Mouse (Mus musculus) spleen, postnatal 14 days (tissue): ENCODE data around the gene Mitf.

Experiments
- DNase-seq, 2 experiments: peaks; one replicate each; pipeline ENCODE4 v3.0.0; 2021 to 2022; ENCODE audit warnings: low spot score in 2 of 2

The Mitf gene

GRCm38 (mm10) chr6:97806781-97807743 is at the start of gene Mitf:
Gene Mitf (plus strand): TSS chr6:97807052.
- peak; percentile 69 to 78 for DNase-seq

GRCm38 (mm10) chr6:97757361-97757760 is 49.5 kb upstream of the Mitf start:
- DNase-seq, result no peak

- no peak for DNase-seq
Measured at GRCm38 (mm10) chr6:97758884-97759283, 48.0 kb upstream of the Mitf start.

DNA sequence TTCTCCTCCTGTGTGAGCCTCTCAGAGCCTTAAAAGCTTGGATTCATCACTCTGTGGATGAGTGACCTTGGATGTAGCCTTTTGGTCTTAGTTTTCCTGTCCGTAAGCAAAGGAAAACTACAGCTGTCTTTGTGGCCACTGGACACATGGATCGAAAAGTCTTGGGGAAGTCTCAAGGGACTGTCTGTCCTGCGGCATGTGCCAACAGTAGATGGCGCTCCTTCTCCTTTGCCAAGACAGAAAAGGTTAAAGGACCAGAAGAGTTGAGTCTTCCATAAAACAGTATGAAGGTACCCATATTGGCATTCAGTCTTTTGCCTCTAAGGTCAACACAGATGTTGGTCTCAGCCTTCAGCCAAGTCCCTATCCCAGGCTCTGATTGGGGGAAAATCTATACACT is 47.6 kb upstream of the Mitf start:
- DNase-seq, result no peak

GRCm38 (mm10) chr6:97761326-97761725 is 45.5 kb upstream of the Mitf start:
- DNase-seq, result no peak

DNA sequence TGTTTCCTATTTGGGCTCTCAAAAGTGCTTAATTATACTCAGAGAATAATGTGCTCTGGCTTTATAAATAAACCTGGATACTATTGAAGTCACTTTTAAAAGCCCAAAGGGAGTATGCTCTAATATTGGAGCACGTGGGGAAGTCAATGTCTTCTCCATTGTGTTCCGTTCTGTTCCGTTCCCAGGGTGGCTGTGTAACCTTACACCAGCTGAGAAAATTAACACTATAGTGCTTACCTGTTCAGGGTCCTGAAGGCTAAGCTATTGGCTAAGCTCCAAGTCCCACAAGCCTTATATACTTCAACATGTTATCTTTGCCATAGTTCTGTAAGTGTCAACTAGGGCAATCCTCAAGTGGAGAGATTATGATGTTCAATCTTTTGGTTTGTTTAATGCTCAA is 42.9 kb upstream of the Mitf start:
- no peak for DNase-seq

DNA sequence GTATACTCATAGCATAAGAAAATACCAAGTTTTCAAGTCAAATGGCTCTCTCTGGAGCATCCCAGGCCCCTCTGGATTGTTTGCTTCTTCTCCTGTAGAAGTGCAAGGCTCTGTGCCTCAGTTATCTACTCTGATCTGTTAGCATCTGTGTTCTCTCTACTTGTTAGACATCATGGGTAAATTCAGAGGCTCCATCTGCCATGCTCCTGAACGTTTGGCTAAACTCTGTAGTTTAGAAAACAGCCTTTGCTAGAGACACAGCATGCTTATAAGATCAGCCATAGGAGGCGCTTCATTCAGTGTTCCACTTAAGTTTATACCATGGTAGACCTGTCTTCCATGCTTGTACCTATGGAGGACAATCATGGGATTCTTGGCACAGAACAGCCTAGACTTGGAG is 39.0 kb upstream of the Mitf start:
- no peak for DNase-seq

DNA sequence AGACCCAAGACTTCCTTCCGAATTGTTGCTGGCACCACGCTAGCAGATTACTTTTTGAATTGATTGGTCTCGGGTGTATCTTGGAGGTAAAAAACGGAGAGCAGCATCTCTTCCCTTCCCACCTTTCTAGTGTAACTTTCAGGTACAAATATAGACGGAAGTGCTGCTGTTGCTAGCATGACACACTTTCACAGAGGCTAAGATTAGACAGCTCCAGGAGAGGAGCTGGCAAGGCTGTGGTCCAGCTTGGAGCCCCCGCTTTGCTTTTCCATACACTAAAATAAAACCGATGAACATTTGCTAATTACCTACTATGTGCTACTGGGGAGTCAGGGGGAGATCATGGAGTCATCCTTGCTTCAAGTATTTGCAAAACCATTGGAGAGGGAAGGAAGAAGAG is 37.3 kb upstream of the Mitf start:
- no peak for DNase-seq

DNA sequence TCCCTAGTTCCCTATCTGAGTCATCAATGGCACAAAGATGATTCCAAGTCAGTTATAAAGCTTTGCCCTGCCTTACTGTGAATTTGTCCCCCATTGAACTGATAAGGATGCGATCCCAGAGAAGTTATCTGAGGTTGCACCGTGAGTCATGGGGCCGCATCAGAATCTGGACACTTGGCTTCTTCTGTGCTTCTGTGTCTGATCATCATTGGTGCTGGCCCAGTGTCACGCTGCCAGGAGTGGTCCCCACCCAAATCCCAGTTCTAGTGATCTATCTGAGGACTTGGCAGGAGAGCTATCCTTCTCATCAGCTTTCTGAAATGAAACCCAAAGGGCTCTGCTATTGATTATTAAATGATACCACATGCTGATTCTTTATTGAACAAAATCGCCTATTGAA is 25.5 kb upstream of the Mitf start:
- no peak for DNase-seq

- no peak for DNase-seq
Measured at GRCm38 (mm10) chr6:97782291-97782690, 24.6 kb upstream of the Mitf start.

- DNase-seq, result no peak
Measured at GRCm38 (mm10) chr6:97786871-97787270, 20.0 kb upstream of the Mitf start.

- DNase-seq, result no peak
Measured at GRCm38 (mm10) chr6:97788361-97788974, 18.4 kb upstream of the Mitf start.

- no peak for DNase-seq
Measured at GRCm38 (mm10) chr6:97789700-97790099, 17.2 kb upstream of the Mitf start.

DNA sequence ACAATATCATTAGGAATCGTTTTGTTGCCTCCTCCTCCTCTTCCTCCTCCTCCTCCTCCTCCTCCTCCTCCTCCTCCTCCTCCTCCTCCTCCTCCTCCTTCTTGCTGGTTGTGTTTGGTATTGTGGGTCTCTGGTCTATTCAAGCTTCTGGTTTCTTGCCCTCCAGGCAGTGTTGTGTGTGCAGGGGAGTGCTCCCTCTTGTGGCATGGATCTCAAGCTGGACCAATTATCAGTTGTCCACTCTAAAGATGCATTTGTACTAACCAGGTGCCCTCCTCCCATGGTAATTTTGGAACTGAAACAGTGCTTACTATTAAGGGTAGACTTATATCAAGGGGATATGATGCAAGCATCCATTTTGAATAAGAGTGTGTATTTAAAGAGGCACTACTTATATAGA is 14.7 kb upstream of the Mitf start:
- DNase-seq, result no peak

- DNase-seq, result no peak
Measured at GRCm38 (mm10) chr6:97795175-97795574, 11.7 kb upstream of the Mitf start.

DNA sequence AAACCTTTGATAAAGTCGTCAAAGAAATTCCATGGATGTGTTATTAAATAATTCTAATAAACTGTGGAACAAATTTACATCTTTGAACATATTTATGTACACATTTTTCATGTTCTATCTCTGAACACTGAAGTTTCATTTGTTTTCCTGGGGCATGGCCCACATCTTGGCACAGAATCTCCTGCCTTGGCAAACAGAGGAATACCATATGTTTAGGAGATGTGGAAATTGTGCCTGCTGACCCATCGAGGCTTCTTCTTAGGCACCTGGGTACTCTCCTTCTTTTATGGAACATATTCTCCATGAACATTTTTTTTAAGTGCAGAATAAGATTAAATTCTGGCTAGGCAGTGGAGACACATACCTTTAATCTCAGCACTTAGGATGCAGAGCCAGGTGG is 6.2 kb upstream of the Mitf start:
- no peak for DNase-seq

DNA sequence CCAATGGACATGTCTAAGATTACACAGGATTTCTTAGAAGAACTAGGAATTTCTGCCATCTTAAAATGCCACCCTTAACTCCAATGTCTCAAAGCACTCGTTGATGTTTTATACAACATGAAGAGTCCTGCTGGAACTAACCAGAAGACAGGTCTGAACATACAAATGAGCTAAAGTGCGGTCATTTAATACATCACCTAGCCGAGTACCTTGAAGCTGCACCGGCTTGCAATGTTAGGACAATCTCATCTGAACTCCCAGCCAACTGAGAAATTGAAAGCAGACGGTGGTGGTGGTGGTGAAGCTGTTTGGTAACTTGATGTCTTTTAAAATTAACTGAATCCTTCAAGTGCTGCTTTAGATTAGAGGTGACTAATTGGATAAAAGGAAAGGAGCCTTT is 801 bp upstream of the Mitf start:
- DNase-seq, result no peak

DNA sequence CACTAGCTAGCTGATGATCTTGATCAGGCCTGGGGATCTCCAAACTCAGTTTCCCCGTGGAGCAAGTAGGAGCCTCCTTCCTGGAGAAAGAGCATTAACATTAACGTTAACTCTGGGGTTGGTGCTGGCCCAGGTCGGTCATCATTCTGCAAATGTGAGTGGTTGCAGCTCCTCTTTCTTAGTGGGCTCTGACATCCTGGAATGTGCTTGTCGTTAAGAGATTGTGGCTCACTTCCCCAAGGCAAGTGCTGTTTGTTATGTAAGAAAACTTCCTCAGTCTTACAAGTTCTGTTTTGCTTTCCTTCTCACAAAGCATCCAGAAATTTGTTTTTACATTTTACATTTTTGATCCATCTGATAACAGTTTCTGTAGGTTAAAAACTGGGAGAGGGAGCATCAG is 7.3 kb downstream of the Mitf start:
- DNase-seq, result no peak

- no peak for DNase-seq
Measured at GRCm38 (mm10) chr6:97815723-97816122, 8.9 kb downstream of the Mitf start.

- DNase-seq, result no peak
Measured at GRCm38 (mm10) chr6:97816806-97817205, 10.0 kb downstream of the Mitf start.

- no peak for DNase-seq
Measured at GRCm38 (mm10) chr6:97818128-97818527, 11.3 kb downstream of the Mitf start.

DNA sequence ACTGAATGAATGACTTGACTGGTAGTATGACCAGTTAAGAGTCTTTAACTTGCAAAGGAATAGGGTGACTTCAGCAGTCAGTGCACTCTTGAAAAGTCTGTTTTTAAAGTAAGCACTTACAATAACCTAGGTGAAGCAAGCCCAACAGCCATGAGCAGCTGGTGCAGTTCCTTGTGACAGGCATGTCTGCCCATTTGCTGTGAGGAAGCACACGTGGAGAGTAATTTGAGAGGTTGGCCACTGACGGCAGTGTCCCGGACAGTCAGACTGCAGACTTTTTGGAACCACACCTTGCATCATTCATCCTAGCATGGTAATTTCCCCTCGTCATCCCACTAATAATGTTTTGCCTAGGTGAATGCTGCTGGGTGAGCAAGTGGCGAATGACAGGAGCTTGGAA is 12.1 kb downstream of the Mitf start:
- DNase-seq, result no peak

DNA sequence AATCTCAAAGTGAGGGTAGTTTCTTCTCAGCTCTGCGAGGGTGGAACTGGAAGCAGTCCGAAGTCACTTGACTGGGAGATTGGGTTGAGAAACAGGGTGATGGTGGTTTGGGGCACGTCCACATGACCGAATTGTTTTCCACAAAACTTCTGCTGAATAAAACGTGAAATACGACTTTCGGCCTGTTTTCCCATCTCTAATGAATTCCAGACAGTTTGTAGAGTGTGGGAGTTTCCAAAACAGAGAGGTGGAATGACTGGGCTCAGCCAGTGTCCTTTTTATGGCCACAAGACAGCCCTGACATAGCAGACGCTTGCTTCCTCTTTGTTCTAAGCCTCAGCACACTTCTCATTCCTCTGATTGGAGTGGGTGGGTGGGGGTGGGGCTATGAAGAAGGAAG is 13.7 kb downstream of the Mitf start:
- DNase-seq, result no peak
